Mouse (Mus musculus) adrenal gland, postnatal 4 days (tissue): ENCODE measurements around the gene Gabrr1. TPM values are rescaled to one million over a fixed set of nuclear protein-coding genes. Genes with fewer than 3 reads are reported as not detected.
"Not testable (repeated sequence)": the region's sequence is repeated elsewhere in the genome, so short reads cannot be mapped to it uniquely, and the experiment has no call there.

Experiments used
- DNase-seq, 2 experiments: peaks; one replicate each; pipeline ENCODE4 v3.0.0; 2021 to 2022; ENCODE audit warnings: low spot score in 2 of 2, mixed read lengths in 2 of 2
- long read RNA-seq, 2 experiments: library from polyadenylated mRNA; stranded (forward); transcript quantifications; one replicate each; pipeline ENCODE4 v2.0.0; 2021
- total RNA-seq, 2 experiments: library from RNA; stranded (reverse); gene quantifications; 2 replicates each; pipeline ENCODE4 v1.2.3; 2021

The Gabrr1 gene
- under 1 TPM; 0.17 TPM for total RNA-seq
- long read RNA-seq, experiment 1: 0 reads
- long read RNA-seq, experiment 2: 0 reads

DNA sequence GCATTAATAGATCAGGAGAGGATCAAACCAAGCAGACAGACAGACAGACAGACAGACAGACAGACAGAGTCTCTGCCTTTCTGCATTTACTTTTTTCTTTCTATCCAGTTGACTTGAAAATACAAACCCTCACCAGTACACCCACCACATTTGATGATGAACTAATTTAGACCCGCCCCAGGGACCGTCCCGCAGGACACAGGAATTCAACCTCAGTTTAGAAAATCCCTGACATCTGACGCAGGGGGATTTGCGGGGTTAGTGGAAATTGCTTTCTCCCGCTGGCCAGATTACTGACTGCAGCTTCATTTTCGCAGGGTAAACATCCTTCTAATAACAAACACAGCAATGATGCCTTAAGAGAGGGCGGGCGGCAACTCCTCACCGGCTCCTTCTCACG lies at the start of gene Gabrr1:
Gabrr1 (plus strand) TSS at position 301 of the 400 bp plus-strand sequence.
- DNase-seq: no peak

DNA sequence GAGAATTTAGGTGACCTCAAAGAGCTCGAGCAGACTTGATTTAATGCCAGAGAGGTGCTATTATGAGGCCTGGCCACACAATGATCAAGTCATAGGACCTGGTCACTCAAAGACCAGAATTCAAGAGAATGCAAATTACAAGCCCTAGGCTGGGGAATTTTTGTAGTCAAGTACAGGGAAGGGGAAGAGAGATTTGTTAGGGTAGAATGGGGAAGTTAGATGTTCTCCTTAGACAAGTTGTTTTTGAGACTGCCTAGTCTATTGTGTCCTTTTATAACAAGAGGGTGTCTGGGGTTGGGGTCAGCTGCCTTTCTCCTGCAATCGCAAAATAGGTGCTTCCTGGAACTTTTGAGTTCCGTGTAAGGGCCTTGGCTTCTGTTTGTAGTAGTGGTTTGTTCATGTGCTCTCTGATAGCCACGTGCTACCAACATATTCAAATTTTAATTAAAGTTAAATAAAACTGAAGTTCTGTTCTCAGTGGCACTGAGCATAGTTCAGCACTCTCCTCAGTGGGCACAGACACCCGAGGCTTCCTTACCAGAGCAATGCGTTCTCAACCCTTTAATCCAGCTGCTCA lies 33.1 kb upstream of the Gabrr1 start:
- no peak for DNase-seq

DNA sequence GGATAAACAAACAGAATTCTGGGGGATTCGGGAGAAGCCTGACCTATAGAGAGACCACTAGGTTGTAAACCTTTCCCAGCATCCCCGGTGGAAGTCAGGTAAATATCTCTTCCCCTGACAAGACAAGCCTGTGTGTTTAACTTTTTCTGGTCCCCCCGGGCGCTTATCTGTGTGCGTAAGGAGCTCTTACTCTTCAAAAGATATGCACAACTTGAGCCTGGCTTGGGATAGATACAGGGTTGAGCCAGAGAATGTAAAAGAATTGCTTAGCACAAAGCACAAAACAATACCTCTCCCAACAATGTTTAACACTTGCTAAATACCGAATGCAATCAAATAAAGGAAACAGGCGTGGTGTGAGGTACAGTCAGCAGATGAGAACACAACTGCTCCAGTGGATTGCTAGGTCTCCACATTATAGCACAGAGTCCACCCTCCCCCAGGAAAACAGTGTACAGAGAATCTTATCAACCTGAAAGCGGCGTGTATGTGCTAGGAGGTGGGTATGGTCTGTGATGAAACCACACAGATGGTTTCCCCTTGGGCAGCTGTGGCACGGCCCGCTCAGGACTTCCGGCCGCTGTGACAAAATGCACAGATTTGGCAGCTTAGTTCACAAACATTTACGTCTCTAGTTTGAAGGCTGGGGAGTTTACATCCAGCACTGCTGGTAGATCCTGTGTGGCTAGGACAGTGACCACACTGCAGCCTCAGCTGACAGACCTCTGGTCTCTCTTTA lies 22.4 kb upstream of the Gabrr1 start:
- DNase-seq: no peak

DNA sequence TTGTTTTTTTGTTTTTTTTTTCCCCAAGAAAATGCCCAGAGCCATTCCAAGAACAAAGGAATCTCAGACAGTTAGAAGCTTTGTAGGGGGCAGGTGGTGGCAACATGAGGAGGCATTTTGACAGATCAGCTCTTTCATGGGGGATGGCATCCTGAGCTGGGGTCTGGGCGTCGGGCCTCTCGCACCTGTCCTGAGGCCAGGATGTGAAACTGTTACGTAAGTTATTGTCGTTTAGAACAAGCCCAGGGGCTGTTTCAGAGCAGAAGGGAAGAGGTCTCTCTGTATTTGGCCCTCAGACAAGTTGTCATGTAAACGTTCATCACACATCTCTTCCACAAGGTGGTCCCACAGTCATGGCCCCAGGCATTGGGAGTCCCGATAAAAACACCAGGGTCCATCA lies 21.5 kb upstream of the Gabrr1 start:
- no peak for DNase-seq

DNA sequence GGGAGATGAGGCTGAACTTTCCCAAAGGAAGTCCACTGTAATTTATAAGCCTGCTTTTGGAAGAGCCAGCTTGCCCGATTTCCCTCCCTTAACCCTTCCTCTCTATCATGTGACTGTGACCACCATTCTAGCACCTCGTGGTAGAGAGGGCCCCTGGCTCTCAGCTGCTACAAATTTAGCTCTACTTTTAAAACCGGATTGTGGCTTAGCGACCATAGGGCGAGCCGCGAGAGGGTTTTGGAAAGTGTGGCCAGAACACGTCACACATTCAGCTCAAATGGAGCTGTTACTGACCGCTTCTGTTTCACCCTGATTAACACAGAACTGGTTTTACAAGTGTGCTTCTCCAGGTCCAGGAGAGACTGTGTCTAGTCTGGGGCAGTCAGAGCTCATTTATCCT lies 21.0 kb upstream of the Gabrr1 start:
- DNase-seq: no peak

DNA sequence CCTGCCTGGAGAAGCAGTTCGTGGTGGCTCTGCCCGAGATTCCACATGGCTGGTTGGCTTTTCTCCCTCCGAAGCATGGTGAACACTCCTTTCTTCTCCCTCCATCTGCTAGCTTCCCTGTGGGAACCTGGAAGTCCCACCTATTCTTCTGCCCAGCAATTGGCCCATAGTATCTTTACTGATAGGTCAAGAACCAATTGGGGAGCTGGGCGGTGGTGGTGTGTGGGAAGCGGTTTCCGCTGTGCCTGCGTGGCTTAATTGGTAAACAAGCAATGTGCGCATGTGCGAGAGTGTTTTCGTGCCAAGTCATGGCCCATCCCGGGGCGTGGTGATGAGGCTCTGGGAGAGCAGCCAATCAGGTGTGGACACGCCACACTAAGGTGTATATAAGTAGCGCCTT lies 19.5 kb upstream of the Gabrr1 start:
- not testable (repeated sequence) for DNase-seq

DNA sequence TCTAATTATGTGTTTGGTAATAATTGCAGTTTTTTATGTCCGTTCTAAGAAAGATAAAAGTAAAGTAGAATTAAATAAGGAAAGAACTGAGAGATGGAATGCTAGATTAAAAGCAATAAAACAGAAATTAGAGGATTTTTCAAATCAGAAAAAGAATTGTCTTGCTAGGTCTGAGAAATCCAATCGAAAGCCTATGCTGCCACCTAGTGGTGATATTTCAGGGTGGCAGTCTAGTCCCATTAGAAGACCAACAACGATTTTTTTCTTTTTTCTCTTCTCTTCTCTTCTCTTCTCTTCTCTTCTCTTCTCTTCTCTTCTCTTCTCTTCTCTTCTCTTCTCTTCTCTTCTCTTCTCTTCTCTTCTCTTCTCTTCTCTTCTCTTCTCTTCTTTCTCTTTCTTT lies 13.2 kb upstream of the Gabrr1 start:
- DNase-seq: peak; percentile 27 to 40

DNA sequence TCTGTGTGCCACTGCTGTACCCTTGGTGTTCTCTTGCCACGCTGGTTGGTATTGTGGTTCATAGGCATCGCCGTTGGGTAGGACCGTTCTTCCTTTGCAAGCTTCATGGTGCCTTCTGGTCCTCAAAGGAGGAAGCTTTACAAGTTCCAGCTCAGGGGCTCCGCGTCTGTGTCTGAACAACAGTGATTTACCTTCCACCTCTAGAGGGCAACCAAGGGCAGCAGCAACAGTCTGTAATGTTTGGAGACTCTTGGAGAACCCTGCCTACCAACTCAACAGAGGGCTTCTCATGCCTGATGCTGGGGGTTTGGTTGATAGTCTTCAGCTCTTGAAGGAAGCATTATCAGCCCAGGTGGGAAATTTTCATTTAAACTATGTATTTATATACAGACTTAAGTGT lies 7.8 kb upstream of the Gabrr1 start:
- no peak for DNase-seq

DNA sequence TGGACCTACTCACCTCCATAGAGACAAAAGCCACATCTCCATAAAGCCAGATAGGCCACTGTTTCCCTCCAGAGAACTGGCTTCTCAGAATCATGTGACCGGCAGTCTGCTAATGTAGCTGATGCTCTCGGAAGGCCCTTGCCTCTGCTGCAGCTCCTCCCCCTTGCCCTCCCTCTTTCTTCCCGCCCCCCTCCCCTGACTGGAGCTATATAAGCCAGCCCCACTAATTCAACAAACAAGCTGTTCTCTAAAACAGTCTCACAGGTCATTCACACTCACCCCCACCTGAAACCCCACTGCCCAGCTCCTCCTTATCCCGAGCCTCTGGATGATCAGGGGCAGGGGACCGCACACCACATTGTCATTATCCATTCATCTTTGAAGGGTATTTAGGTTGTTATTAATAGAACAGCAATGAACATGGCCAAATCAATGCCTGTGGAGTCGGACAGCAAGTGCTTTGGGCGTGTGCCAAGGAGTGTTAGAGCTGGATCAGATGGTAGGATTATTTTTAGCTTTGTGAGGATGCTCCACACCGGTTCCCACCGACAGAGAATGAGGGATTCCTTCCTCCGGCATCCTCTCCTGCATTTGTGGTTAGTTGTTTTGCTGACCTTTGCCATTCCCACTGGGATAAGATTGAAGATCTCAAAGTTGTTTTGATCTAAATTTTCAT lies 6.8 kb upstream of the Gabrr1 start:
- DNase-seq: no peak

DNA sequence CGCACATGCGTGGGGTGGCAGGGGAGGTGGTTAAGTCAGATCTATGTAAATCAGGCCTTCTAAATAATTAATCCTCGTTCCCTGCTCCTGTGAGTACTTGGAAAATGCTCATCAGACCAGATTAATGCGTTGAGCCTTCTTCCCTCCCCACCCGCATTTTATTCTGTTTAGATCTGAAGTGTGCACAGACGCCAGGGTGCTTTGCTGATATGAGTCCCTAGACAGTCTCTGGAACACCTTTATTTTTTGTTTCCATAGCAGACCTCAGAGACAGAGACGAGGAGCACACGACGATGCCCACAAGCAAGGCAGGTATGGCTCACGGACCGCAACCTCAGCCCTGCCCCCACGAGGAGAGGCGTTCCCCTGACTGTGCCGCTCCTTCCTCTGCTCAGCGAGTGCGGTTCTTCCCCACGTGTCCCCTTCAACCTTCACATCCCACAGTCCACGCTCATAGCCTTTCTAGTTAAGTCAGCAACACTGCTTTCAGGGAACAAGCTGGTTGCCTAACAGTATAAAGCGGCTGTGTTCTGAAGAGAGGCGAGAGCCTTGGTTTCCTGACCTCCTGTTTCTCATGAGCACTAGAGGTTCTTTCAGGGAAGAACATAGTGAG lies 14.5 kb downstream of the Gabrr1 start:
- DNase-seq: no peak

DNA sequence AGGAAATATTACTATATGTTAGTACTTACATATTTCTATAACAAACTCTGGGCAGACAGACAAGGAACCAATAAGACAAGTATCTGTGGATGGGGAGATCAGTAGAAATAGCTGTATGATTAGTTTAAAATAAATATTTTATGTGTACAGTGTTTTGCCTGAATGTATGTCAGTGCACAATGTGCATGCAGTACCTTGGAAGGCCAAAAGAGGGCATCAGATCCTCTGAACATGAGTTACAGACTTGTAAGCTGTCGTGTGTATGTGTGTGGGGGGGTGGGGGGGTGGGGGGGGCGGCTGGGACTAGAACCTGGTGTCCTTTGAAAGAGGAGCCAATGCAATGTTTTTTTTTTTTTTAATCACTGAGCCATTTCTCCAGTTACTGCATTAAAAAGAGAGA lies 15.5 kb downstream of the Gabrr1 start:
- DNase-seq: no peak

DNA sequence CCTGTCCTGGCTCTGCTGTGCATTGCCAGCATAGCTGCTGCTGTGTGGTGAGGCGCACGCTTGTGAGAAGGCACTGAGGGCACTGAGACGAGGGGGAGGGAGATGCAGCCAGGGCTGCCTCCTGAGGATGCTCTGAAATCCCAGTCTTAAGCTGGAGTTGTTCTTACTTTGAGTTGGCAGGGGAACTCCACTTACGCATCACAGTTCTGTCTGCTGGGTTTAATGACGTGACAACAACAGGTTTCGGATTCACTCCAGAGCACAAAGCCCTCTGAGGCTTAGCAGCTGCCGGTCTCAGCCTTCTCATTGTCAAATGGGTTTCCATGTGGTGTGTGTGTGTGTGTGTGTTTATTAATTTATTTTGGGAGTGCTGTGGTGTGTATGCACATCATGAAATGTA lies 16.8 kb downstream of the Gabrr1 start:
- no peak for DNase-seq

DNA sequence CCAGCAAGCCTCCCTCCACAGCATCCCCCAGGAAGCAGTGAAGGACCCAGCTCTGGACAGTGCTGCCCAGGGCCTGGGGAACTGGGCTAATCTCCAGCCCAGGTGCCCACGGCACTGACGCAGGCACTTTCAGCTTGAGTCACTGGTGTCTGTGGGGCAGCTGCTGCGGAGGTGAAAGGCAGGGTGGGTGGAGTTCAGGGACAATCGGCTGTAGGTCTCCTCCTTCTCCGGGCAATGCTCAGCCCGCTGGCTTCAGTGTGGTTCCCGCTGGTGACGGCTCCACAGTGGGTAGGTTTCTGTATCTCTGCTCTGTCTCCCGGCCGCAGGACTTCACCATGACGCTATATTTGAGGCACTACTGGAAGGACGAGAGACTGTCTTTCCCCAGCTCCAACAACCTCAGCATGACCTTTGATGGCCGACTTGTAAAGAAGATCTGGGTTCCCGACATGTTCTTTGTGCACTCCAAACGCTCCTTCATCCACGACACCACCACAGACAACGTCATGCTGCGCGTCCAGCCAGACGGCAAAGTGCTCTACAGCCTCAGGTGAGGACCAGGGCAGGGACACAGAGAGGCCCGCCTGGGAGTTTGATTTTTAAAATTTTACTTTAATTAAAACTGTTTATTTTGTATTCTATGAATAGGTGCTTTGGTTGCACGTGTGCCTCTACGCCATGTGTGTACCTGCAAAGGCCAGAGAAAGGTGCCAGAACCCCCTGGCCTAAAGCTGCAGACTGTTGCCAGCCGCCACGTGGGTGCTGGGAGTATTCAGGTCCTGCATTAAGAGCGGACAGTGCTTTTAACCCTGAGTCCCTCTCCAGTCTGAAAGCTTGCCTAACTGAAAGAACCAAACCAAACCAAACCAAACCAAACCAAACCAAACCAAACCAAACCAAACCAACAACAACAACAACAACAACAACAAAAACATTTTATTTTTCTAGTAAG lies 20.0 kb downstream of the Gabrr1 start:
- no peak for DNase-seq

DNA sequence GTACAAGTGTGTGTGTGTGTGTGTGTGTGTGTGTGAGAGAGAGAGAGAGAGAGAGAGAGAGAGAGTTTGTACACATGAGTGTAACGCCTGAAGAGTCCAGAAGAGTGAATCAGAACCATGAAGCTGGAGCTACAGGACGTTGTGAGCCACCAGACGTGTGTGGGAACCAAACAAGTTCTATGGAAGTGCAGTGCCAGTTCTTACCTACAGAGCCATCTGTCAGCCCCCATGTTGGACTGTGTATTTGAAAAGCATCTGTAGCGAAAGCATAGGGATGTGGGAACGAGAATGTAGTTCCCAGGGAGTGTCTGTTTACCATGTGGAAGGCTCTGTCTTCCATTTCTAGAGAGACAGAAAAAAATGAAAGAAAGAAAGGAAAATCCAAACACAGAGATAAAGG lies 51.2 kb downstream of the Gabrr1 start:
- no peak for DNase-seq

DNA sequence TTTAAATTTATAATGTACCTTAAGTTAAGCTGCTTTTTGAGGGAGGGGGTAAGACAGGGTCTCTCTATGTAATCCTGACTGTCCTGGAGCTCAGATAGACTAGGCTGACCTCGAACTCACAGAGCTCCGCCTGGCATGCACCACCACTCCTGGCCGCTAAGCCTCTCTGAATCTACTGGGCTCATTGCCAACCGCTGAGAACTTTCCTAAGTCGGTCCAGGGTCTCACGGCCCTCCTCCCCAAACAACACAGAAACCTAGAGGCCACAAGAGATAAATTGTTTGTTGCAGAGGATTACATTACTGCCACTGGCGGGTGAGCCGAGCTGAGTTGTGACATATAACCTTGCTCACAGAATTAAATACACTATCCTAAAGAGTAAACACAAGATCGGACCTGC lies 55.8 kb downstream of the Gabrr1 start:
- peak in 1 of 2 experiments; percentile 39 for DNase-seq

DNA sequence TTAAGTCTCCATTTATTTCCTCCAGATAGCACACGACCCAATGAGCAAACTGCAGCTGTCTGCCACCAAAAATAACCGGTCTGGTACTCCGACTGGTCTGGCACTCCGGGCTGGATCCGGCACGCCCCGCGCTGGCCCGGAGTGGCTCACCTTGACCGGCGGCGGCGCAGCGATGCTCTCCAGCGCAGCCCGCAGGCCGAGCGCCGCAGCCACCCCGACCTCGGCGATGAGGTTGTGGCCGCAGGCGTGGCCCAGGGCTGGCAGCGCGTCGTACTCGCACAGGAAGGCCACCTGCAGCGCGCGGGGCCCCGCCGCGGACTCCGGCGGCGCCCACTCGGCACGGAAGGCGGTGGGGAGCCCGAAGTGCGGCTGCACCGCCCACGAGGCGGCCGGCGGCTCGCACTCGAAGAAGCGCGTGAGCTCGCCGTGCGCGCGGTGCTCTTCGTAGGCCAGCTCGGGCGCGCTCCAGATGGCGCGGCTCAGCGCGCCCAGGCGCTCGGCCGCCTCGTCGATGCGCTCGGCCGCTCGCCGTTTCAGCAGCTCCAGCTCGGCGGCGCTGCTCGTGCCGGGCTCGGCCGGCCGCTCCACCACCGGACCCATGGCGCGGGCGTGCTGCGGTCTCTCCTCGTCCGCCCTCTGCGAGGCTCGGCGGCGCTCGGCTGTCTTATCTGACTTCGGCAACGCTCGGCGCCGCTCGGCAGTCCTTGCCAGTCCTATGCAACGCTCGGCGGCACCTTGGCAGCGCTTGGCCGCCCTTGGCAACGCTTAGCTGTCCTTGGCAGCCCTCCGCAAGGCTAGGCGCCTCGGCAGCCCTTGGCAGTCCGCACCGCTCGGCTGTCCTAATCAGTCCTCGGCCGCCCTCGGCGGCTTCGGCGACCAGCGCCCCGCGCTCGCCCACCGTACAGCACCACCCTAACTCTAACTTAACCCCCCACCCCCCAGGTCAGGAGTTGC lies 56.7 kb downstream of the Gabrr1 start:
- peak; percentile 79 to 80 for DNase-seq

DNA sequence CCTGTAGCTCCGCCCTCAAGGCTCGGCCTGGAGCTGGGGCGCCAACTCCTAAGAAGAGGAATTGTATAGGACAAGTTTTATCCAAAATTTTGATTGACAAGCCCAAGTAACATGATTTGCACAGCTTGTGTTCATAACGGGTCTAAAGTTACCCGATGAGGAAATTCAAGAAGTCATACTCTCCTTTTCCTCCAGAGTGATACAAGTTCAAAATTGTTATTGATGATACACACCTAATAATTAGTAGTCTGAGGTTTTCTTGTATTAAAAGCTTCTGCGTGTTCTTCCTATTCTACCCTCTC lies 57.4 kb downstream of the Gabrr1 start, which contains the start of gene Pm20d2:
Pm20d2 (minus strand) TSS at position 3 of the 302 bp plus-strand sequence.
- DNase-seq: no peak

DNA sequence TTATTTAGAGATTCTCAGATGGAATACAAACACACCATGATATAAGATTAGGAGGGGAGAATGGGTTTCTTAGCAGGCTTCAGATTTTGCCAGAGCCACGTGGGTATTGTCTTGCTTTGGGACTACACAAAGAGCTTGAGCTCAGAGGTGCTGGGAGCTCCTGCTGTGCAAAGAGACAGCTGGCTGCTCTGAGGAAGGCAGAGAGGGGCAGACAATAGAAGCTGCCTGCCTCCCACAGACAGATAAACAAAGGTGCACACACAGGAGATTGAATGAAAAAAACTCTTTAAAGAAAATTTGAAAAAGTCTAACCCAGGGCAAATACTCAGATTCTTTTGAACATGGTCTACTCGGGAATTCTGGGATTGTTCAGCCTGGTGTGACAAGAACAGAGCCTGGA lies 65.8 kb downstream of the Gabrr1 start:
- DNase-seq: no peak

DNA sequence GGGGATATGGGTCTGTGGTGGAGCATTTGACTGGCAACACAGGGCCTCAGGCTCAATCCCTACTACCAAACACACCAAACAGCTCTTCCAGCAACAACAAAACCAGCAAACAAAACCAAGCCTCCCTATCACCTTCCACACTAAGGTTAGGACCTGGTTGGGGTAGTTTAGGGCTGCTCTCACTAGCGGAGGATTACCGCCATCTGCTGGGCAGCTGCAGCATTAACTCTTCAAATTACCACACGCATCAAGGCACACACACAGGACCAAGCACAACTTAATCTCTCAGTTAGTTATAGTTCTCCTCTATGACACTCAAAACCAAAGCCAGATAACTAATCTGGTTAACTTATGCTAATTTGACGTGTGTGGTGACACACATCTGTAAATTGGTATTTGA lies 72.4 kb downstream of the Gabrr1 start:
- DNase-seq: peak in 1 of 2 experiments; percentile 15

DNA sequence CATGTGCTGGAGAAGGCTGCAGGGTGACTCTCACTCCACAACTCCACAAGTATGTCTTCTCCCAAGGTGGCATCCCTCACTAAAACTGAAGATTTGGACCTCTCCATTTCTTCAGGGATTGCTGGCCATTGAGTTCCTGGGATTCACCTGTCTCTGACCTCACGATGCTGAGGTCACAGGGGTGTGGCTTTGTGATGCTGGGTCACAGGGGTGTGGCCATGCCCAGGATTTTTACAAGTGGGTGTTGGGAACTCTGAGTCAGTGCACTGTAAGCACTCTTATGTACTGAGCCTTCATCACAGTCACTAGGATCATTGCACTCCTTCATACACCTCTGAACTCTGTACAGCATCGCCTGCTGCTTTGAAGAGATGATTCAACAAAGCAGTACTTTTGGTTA lies 75.2 kb downstream of the Gabrr1 start:
- no peak for DNase-seq
